Mouse (Mus musculus): ENCODE measurements around the gene Rtca. TPM values are rescaled to one million over a fixed set of nuclear protein-coding genes. Genes with fewer than 3 reads are reported as not detected.

Rtca gene
- polyA plus RNA-seq, 1 experiment from 2014 or later: 112 TPM

GRCm38 (mm10) chr3:116512151-116512903, 4.3 kb upstream of the Rtca start:
- Histone ChIP-seq H3K9me3 (replicated peaks) (no peaks in the 10 kb centered on the region), H3K9ac (replicated peaks) (peak overlapping the region; percentile 63; the same call in 1 of the 2 replicates), H3K4me3 (replicated peaks) (peak overlapping the region; percentile 62), H3K4me2 (peak overlapping the region; percentile 74), H3K27ac (replicated peaks) (peak overlapping the region; percentile 71; the same call in 1 of the 2 replicates), H3K4me1 (peaks cover 19% of the 10 kb centered on the region), H3K27me3 (replicated peaks) (no peaks in the 10 kb centered on the region), H3K36me3 (0 out of 2 replicates have a peak, but pooled peaks cover 2% of the 10 kb centered on the region)
- 47% methylated on average over 12 of the region's 12 CpGs for WGBS
- ATAC-seq (ENCODE audit: low FRiP score): peak; percentile 32

DNA sequence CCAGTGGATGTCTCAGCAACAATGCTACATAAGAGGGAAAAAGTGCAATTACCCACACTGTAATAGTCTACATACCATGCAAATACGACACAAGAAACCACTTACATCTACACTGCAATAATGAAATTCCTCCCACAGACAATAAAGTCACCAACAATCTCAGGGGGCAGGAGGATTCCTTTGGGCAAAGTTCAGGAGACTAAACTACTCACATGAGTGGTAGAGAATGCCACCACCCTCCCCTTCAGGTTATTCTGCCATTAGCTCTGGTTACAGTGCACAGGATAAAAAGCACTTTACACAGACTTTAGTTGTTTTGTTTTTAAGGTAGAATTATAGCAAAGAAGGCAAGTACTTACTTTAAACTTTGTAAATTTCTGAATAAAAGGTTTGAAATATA, 12.3 kb downstream of the Rtca start:
- Histone ChIP-seq H3K27ac (replicated peaks) (no peak overlapping the region), H3K36me3 (peaks cover 78% of the 10 kb centered on the region), H3K4me3 (replicated peaks) (no peak overlapping the region), H3K9me3 (replicated peaks) (no peaks in the 10 kb centered on the region), H3K27me3 (replicated peaks) (no peaks in the 10 kb centered on the region), H3K4me1 (no peaks in the 10 kb centered on the region), H3K4me2 (no peak overlapping the region), H3K9ac (replicated peaks) (no peak overlapping the region)
- no peak for ATAC-seq (ENCODE audit: low FRiP score)
- WGBS: 76% methylated on average over 1 of the region's 1 CpGs

DNA sequence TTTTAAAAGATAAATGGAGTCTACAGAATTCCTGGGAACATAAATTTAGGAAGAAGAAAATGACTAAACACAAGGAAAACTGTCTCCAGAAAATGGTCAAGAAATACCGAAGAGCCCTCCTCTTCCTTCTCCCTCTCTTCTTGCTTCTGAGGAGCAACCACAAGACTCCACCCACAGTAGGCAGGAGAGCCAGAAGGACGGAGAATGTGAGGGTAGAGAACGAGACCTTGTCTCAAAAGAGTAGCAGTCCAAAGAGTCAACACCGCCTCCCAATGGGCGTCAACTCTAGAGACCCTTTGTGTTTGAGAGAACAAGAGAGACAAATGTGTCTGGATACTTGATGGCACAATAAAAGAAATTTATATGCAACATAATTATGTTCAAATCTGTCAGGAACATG, 14.3 kb downstream of the Rtca start:
- Histone ChIP-seq H3K4me2 (no peak overlapping the region), H3K36me3 (peaks cover 81% of the 10 kb centered on the region), H3K27ac (replicated peaks) (no peak overlapping the region), H3K4me3 (replicated peaks) (no peak overlapping the region), H3K4me1 (no peaks in the 10 kb centered on the region), H3K9ac (replicated peaks) (no peak overlapping the region), H3K9me3 (replicated peaks) (no peaks in the 10 kb centered on the region), H3K27me3 (replicated peaks) (no peaks in the 10 kb centered on the region)
- no peak for ATAC-seq (ENCODE audit: low FRiP score)
- 57% methylated on average over 5 of the region's 5 CpGs for WGBS

- Histone ChIP-seq H3K36me3 (peaks cover 79% of the 10 kb centered on the region), H3K9ac (replicated peaks) (no peak overlapping the region)
- no peak for ATAC-seq (ENCODE audit: low FRiP score)
Observed at GRCm38 (mm10) chr3:116491923-116492454, 16.0 kb downstream of the Rtca start.

GRCm38 (mm10) chr3:116490920-116491319, 17.1 kb downstream of the Rtca start:
- Histone ChIP-seq H3K4me1 (no peaks in the 10 kb centered on the region), H3K36me3 (peaks cover 85% of the 10 kb centered on the region), H3K4me2 (no peak overlapping the region), H3K27ac (replicated peaks) (no peak overlapping the region), H3K27me3 (replicated peaks) (no peaks in the 10 kb centered on the region), H3K9me3 (replicated peaks) (no peaks in the 10 kb centered on the region), H3K9ac (replicated peaks) (no peak overlapping the region), H3K4me3 (replicated peaks) (no peak overlapping the region)
- ATAC-seq (ENCODE audit: low FRiP score): no peak
- WGBS: 95% methylated on average over 5 of the region's 5 CpGs

More at GRCm38 (mm10) chr3:116491923-116492454, 16.0 kb downstream of the Rtca start:
- no peaks in the 10 kb centered on the region for H3K4me1 ChIP-seq
- H3K9me3 ChIP-seq (replicated peaks): no peaks in the 10 kb centered on the region
- no peak overlapping the region for H3K4me3 ChIP-seq (replicated peaks)
- no peak overlapping the region for H3K4me2 ChIP-seq
- 95% methylated on average over 1 of the region's 1 CpGs for WGBS
- no peak overlapping the region for H3K27ac ChIP-seq (replicated peaks)
- H3K27me3 ChIP-seq (replicated peaks): no peaks in the 10 kb centered on the region

DNA sequence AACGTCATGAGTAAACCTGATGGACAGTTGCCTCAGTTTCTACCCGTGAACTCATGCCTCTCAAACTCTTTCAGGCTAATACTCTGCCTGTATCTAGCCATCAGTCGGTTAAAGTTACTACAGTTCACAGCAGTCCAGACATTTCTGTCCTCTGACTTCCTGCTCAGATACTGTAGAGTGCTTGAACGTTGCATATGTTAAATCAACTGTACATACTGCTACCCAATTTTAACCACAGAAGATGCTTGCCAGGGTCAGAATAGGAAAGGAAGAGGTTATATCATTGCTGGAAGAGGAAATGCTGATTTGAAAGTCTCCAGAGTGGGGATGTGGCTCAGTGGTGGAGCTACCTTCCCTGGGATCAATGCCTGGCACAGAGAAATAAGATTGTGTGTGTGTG, 24.7 kb downstream of the Rtca start:
- H3K4me2 ChIP-seq: no peak overlapping the region
- WGBS: 92% methylated on average over 4 of the region's 4 CpGs
- H3K9ac ChIP-seq (replicated peaks): no peak overlapping the region
- no peaks in the 10 kb centered on the region for H3K27me3 ChIP-seq (replicated peaks)
- no peak for ATAC-seq (ENCODE audit: low FRiP score)
- H3K27ac ChIP-seq (replicated peaks): no peak overlapping the region
- H3K36me3 ChIP-seq: peaks cover 20% of the 10 kb centered on the region
- no peaks in the 10 kb centered on the region for H3K9me3 ChIP-seq (replicated peaks)
- no peaks in the 10 kb centered on the region for H3K4me1 ChIP-seq
- H3K4me3 ChIP-seq (replicated peaks): no peak overlapping the region

- Histone ChIP-seq H3K9me3 (replicated peaks) (no peaks in the 10 kb centered on the region), H3K4me2 (no peak overlapping the region), H3K27me3 (replicated peaks) (no peaks in the 10 kb centered on the region), H3K27ac (replicated peaks) (no peak overlapping the region), H3K36me3 (peaks cover 15% of the 10 kb centered on the region), H3K4me3 (replicated peaks) (no peak overlapping the region), H3K4me1 (no peaks in the 10 kb centered on the region), H3K9ac (replicated peaks) (no peak overlapping the region)
- WGBS: 84% methylated on average over 3 of the region's 3 CpGs
- ATAC-seq (ENCODE audit: low FRiP score): no peak
Observed at GRCm38 (mm10) chr3:116482724-116483123, 25.3 kb downstream of the Rtca start.

DNA sequence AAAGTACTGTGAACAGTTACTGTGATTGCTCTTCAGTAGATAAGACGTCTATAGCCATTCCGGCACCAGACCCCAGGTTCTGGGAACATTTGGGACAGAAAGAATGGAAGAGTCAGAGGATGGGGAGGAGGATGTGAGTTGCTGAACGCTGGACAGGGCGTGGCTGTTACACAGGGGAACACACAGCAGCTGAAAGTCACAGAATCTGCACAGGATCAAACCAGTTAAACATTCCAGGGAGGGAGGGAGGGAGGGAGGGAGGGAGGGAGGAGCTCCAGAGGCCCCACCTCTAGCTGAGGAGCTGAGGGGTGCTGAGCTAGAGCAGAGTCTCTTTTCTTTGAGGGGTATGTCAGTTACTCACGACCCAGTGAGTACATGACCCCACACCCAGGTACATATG, 27.1 kb downstream of the Rtca start:
- Histone ChIP-seq H3K27ac (replicated peaks) (no peak overlapping the region), H3K4me2 (no peak overlapping the region), H3K4me1 (no peaks in the 10 kb centered on the region), H3K9me3 (replicated peaks) (no peaks in the 10 kb centered on the region), H3K4me3 (replicated peaks) (no peak overlapping the region), H3K9ac (replicated peaks) (no peak overlapping the region), H3K36me3 (no peaks in the 10 kb centered on the region), H3K27me3 (replicated peaks) (no peaks in the 10 kb centered on the region)
- WGBS: 61% methylated on average over 5 of the region's 5 CpGs
- peak; percentile 14; the same call in 1 of the 2 replicates for ATAC-seq (ENCODE audit: low FRiP score)

- H3K4me2 ChIP-seq: no peak overlapping the region
- H3K9ac ChIP-seq (replicated peaks): no peak overlapping the region
- no peaks in the 10 kb centered on the region for H3K9me3 ChIP-seq (replicated peaks)
- no peaks in the 10 kb centered on the region for H3K27me3 ChIP-seq (replicated peaks)
- ATAC-seq (ENCODE audit: low FRiP score): no peak
- H3K4me1 ChIP-seq: no peaks in the 10 kb centered on the region
- H3K4me3 ChIP-seq (replicated peaks): no peak overlapping the region
- no peaks in the 10 kb centered on the region for H3K36me3 ChIP-seq
- WGBS: 20% methylated on average over 2 of the region's 2 CpGs
- H3K27ac ChIP-seq (replicated peaks): no peak overlapping the region
Observed at GRCm38 (mm10) chr3:116480119-116480518, 27.9 kb downstream of the Rtca start.

GRCm38 (mm10) chr3:116477351-116477750, 30.7 kb downstream of the Rtca start:
- no peak overlapping the region for H3K4me2 ChIP-seq
- H3K27me3 ChIP-seq (replicated peaks): no peaks in the 10 kb centered on the region
- no peak overlapping the region for H3K9ac ChIP-seq (replicated peaks)
- no peak for ATAC-seq (ENCODE audit: low FRiP score)
- no peak overlapping the region for H3K27ac ChIP-seq (replicated peaks)
- WGBS: 86% methylated on average over 7 of the region's 7 CpGs
- no peaks in the 10 kb centered on the region for H3K4me1 ChIP-seq
- H3K9me3 ChIP-seq (replicated peaks): no peaks in the 10 kb centered on the region
- no peaks in the 10 kb centered on the region for H3K36me3 ChIP-seq
- H3K4me3 ChIP-seq (replicated peaks): no peak overlapping the region

DNA sequence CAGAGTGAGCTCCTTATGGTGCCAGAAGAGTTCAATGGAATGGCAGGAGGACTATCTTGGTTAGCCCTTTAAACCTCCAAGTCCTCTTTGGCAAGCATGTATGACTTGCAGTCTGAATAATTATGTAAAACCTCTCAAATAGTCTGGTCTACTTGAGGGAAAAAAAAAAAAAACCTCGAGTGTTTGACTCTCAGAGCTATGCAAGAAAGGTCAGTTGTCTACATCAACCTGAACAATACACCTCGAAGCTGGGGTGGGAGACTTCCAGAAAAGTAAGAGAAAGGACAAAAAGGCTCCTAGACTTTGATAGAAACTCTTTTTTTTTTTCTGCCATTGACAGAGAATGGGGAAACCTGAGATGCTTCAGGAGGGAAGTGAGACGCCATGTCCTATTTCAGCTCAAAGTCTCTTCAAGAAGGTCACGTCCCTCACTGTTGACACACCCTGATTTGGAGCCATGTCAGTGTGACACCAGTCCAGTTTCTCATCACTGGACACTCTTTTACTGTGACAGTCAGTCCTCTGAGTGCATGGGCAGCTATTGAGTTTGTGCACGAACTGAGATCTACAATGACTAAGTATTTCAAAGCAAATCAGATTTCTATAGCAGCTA, 31.2 kb downstream of the Rtca start:
- H3K36me3 ChIP-seq: no peaks in the 10 kb centered on the region
- ATAC-seq (ENCODE audit: low FRiP score): no peak

GRCm38 (mm10) chr3:116474602-116475001, 33.4 kb downstream of the Rtca start:
- H3K9ac ChIP-seq (replicated peaks): no peak overlapping the region
- ATAC-seq (ENCODE audit: low FRiP score): no peak
- H3K27ac ChIP-seq (replicated peaks): no peak overlapping the region
- no peaks in the 10 kb centered on the region for H3K36me3 ChIP-seq
- H3K4me3 ChIP-seq (replicated peaks): no peak overlapping the region
- H3K4me1 ChIP-seq: no peaks in the 10 kb centered on the region
- no peaks in the 10 kb centered on the region for H3K9me3 ChIP-seq (replicated peaks)
- no peaks in the 10 kb centered on the region for H3K27me3 ChIP-seq (replicated peaks)
- H3K4me2 ChIP-seq: no peak overlapping the region
- 72% methylated on average over 11 of the region's 11 CpGs for WGBS

More for the DNA sequence above, 31.2 kb downstream of the Rtca start:
- Histone ChIP-seq H3K4me2 (no peak overlapping the region), H3K9ac (replicated peaks) (no peak overlapping the region), H3K27me3 (replicated peaks) (no peaks in the 10 kb centered on the region), H3K4me3 (replicated peaks) (no peak overlapping the region), H3K27ac (replicated peaks) (no peak overlapping the region), H3K4me1 (no peaks in the 10 kb centered on the region), H3K9me3 (replicated peaks) (no peaks in the 10 kb centered on the region)
- WGBS: 74% methylated on average over 5 of the region's 5 CpGs
